Mouse (Mus musculus): Measurements from ENCODE around the gene Rhbg.

Rhbg gene

DNA sequence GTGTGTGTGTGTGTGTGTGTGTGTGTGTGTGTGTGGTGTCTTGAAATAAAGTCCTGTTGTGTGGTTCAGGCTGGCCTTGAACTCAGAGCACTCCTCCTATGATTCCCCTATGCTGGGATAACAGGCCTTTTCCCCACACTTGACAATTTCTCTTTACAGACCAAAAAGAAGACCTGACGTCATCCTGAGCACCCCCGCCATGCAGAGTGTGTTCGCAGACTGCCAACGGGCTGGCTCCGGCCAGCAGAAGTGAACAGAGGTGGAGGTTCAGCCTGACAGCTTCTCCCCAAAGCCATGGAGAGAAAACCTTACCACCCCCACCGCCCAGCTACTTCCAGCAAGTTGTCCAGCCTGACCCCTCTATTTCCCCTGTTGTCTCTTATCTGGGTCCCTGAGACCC lies 25.0 kb downstream of the Rhbg start:
- in situ Hi-C loops (cut with MboI, MseI), result no loop called here

DNA sequence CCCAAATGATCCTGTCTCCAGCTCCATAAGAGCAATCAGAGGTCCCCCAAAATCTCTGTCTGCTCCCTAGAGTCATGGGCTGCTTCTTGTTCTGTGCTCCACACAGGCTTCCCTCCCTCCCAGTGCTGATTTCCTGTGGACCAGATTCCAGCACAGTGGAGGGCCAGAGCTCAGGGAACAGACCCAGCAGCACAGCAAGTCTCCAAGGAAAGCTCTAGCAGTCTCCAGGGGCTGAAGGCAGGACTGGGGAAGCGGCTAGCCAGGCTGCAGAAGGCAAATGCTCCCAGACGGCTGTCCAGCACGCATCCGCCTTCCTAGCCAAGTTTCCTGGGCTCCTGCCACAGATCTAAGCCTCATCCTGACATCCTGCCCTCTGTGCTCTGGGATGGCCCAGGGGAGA lies 25.6 kb downstream of the Rhbg start:
- in situ Hi-C loops (cut with MboI, MseI), result no loop called here

DNA sequence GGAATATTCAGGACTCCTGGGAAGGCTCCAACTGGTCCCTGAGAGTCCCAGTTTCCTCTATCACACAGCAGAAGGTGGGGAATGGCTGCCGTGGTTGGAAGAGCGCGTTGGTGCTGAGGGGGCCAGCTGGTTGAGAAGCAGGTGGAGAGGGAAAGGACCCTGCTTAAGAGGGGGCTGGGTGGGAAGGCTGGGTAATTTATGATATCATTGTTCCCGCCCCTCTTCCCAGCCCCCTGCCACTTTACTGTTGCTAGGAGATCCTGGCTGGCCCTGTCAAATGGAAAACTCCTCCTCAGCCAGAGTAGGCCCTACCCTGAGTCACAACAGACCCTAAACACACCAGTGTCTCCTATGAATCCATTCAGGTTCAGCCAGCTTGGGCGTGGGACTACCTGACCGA lies 26.5 kb downstream of the Rhbg start:
- in situ Hi-C loops (cut with MboI, MseI), result no loop called here

DNA sequence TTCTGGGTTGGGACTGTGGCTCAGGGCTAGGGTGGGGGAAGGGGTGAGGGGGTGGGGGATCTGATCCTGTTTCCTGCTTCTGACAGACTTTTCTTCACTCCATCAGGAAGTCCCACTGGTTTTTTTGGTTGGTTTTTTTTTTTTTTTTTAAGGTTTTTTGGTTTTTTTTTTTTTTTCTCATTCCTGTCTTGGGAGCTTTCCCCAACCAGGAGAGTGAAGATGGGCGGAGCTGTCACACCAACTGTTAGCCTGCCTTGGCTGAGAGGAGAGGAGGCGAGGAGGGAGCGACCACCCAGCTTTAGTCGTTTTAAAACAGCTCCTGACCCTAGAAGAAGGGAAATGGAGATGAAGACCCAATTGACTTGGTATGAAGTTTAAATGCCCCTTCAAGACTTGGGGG lies 27.2 kb downstream of the Rhbg start:
- in situ Hi-C loops (cut with MboI, MseI), result no loop called here

DNA sequence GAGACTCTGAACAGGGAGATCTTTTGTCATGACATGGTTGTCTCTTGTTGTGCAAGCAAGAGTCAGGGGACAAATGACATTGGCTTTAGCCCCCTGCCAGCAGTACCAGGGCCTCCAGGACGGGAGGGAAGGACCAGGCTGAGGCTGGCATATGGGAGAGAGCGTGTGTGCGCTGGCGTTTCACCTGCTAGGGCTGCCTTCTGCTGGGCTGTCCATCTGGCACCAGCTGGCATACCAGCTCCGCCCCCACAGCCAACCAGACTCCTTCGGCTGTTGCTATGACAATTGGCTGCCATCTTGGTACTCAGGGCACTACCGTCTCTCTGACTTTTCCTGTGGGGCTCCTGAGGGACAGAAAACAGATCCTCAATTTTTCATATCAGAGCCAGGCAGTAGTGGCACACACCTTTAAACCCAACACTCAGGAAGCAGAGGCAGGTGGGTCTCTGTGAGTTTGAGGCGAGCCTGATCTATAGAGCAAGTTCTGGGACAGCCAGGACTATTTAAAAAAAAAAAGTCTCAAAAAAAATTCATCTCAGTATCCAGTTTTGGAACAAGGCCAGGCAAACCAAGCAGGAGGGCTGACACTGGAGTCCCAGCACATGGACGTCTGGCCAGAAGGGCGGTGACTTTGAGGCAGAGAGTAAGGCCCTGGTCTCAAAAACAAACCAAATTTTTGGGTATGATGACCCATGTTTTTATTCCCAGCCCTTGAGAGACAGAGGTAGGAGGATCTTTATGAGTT lies 28.2 kb downstream of the Rhbg start:
- in situ Hi-C loops (cut with MboI, MseI), result no loop called here

DNA sequence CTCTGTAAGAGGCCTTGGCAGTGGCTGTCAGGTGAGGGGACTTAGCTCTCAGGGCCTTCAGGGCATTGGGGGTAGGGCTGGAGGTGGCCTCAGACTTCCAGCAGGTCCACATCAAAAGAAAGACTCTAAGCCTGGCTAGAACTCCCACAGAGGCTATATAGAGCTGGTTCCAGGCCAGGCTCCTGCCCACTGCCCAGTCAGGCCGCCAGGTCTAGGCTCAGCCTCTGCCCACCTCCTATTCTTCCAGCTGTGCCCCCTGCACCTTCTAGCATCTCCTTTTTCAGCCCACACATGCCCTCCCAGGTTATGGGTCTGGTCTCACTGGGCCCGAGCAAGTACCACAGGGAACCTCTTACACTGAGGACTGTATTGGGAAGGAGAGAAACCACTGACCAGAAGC lies 29.6 kb downstream of the Rhbg start:
- in situ Hi-C loops (cut with MboI, MseI), result no loop called here

DNA sequence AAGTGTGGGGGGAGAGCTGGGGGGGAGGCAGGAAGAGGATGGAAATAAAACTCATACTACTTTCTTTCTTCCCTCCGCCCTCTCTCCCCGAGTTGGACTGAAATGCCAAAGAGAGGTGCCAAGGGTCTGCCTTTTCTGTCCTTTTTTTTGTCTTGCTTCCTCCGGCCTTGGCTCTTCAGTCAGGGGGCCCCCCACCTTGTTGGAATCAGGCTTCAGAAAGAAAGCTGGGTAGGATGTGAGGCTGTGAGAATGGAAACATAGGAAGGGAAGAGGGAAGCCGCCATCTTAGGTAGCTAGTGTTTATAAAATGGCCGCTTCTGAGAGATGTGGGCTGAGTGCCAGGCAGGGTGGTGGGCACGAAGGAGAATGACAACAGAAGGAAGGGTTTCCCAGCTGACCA lies 32.1 kb downstream of the Rhbg start:
- in situ Hi-C loops (cut with MboI, MseI), result no loop called here

DNA sequence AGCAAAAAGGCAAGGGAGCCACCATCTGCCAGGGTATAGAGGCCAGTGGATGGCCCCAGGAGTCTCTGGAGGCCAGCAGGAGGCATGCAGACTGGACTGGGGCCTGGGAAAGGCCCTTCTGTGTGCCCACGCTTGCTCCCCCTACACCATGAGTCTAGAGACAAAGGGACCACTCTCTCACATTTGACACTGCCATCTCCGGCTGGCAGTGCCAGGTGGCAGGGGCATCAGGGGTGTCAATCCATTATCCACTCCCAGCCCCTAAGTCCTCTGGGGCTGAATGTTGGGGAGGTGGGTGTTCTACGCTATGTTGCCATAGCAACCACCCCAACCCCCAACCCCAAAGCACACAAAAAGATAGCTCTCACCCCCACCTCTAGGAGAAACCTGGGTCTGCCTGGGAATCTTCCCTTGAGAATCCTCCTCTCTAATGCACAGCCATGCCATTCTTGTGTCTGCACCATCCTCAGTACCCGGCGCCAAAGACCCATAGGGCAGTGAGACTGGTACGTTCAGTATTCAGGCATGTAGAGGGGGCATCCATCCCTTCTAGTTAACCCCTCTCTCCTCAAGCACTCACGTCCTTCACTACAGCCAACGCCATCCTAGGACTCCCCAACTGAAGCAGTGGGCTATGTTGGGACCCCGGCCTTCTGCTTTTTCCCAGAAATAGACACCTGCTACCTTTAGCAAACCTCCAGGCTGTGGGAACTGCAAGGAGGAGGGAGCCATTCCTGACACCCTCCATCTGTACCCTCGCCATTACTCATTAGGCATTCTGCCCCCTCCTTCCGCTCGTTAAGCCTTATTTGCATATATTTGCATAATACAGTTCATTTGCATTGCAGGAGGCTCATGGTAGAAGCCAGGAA lies 32.8 kb downstream of the Rhbg start:
- in situ Hi-C loops (cut with MboI, MseI), result no loop called here

DNA sequence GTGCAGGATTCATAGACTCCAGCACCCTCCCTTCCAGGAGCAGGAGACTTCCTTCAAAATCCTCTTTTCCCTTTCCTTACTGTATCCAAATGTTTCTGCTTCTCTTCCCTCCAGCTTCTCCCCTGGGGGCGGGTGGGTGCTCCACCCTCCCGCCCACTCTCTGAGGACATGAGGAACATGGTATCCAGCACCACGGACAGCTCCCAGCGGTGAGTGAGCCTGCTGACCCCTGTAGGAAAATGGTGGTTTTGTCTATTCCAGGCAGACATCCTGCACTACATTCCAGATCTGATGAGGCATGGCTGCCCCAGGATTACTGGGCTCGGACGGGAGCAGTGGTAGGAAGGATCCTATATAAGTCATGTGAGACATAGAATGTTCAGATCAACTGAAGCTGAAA lies 33.7 kb downstream of the Rhbg start:
- in situ Hi-C loops (cut with MboI, MseI), result no loop called here

DNA sequence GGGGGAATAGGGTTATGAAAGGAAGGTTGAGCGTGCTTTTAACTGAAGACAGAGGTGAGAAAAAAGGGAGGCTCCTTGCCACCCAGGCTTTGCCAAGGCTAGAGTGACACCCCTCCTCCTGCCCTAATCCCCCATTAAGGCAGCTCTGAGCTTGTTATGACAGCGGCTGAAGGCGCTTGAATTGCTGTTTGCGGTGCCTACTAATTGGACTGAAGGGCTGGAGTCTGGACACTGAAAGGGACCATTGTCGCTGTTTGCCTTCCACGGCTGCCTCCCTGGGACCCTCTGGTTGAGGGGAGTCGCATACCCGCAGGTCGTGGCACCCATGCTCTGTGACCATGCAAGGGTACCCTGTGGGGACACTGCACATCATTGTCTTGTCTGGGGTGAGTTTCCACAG lies 34.6 kb downstream of the Rhbg start:
- in situ Hi-C loops (cut with MboI, MseI), result no loop called here

DNA sequence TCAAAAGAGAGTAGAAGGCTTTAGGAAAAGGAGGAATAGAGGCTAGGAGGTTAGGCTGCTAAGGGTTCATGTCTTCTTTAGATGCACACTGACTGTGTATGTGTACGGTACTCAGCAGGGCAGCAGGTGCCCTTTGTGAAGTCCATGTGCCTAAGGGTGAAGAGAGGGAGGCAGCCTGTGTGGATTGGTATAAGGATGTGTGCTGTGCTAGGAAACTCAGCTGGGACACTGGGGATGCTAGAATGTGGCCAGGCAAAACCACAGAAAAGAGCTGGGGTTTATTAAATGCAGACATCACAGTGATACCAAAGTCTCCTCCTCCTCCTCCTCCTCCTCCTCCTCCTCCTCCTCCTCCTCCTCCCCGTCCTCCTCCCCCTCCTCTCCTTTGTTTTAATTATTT lies 36.8 kb downstream of the Rhbg start:
- in situ Hi-C loops (cut with MboI, MseI), result no loop called here

DNA sequence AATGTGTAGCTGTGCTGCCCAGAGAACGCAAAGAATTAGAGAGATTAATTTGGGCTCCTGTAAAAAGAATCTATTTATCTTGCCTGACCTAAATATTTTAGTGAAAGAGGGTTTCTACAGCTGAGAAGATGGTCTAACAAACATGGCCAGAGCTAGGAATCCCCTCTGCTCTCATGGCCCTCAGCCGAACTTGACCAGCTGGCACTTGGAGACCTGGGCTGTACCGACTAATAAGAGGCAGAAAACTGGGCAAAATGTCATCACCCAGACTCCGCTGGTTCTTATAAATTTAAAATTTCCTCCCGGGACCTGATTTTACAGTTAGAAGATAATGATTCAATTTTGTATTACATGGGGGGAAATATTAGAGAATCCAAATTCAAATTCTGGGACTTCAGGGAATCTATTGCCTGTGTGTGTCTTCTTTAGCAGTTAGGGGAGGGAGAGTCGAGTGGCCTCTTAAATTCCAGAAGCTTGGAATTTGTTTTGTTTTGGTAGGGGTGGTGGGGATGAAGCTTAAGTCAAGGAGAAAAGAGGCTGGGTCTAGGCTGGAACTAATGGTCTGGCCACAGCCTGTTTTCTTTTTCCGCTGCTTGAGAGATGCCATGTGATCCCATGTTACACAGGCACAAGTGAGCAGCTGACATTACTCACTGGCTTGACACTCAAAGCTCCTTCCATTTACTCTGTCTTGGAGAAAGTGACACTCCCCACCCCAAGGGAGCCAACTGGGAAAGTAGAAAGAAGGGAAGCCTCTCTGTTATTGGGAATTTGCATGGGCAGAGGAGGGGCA lies 37.8 kb downstream of the Rhbg start:
- in situ Hi-C loops (cut with MboI, MseI), result no loop called here

DNA sequence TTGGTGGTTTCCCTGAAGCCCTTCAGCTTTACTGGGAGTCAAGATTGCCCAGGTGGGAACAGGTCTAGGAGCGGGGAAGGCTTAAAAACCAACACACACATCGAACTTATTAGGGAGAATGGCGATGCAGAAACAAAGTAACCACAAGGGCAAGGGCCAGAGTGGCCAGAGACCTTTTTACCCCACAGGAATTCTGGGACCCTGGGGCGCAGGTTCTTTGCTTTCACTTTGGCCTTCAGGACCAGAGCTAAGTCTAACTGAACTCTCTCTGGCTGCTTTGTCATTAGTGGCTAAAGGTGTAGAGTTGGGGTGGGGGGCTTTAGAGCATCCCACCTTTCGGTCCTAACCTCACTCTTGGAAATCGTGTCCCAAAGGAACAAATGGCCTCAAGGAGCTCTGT lies 38.4 kb downstream of the Rhbg start:
- in situ Hi-C loops (cut with MboI, MseI), result no loop called here

DNA sequence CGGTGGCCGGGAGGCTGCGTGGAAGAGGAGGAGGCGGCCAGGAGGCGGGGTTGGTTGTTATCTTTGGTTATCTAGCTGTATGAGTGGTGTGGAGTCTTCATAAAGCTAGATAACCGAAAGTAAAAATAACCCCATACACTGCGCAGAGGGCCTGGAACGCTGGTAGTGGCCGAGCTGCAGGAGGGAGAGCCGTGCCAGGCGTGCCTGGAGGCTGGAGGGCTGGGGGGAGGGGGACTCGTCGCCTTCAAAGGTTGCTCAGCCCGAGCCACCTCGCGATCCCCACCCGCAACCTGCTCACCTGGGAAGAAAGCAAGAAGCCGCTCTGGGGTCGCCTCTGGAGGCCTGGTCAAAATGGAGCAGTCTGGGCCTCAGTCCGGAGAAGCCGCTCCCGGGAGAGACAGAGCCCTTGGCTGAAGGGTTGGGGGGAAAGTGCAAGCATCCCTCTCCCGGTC lies 38.9 kb downstream of the Rhbg start:
- in situ Hi-C loops (cut with MboI, MseI), result no loop called here

DNA sequence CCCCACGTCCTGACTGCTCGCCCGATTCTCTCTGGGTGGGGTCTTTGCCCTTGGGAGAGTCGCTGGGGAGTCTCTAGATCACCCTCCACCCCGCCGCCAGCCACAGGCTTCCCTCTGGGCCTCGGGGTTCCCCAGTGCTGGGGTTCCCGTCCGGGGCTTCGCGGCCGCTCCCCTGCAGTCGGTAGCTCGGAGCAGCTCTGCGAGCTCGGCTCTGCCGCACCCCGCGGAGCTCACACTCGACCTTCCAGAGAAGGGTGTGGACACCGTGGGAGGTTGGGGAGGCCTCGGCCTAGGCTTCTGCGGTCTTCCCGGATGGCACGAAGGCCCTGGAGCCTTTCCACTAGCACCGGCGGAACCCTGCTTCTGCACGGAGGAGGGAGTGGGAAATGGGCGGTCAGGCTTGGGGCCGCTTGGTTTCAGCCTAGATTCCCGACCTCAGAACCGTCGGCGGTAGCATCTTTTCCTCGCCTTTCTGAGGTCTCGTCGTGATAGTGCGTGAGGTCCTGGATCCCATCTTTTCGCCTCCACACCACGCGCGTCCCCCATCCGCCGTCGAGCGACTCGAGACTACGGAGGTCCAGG lies 39.4 kb downstream of the Rhbg start:
- in situ Hi-C loops (cut with MboI, MseI), result no loop called here

DNA sequence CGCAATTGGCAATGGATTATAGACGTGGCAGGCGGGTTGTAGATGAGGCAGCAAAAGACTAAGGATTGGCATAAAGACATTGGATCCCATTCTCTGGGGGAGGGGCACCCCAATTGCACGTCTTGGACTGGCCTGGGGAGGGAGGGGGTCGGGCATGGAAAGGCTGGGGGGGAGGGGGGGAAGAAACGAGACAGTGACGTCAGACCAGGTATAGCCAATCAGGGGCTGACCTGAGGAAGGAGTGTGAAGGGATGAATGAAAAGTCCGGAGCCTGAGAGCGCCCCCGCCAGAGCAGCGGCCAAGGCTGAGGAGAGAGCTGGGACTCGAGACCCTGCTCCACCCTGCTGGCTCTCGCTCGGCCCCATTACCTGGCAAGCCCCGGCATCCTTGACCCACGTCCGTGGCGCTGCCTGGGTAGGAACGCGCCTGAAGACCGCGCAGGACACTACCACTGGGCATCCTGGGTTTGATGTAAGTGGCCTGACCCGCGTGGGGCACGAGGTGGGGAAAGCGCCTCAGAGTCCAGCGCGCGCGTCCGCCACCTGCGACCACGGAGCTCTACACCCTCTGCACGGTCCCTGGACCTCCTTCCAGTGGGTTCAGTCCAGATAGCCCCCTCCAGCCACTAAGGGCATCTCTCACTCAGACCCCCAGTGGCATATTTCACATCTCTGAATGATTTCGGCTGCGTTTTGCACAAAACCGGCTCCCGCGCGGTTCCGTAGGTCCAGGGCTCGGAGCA lies 40.1 kb downstream of the Rhbg start:
- in situ Hi-C loops (cut with MboI, MseI), result no loop called here

DNA sequence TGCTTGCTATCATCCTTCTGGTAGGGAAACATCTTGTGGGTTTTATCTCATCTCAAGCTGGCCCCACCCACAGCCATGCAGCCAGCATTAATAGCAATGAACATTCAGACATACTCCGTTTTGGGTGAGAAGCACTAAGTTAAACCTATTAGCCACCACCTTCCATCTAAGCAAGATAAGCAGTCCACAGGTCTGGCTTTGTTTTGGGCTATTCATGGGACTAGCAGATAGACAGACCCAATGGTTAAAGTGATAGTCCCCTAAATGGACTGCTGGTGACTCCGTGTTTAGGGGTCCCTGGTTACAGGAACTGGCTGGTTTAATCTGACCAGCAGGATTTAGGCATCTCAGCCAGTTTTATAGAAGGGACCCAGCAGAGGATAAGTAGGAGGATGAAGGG lies 41.5 kb downstream of the Rhbg start:
- in situ Hi-C loops (cut with MboI, MseI), result no loop called here

DNA sequence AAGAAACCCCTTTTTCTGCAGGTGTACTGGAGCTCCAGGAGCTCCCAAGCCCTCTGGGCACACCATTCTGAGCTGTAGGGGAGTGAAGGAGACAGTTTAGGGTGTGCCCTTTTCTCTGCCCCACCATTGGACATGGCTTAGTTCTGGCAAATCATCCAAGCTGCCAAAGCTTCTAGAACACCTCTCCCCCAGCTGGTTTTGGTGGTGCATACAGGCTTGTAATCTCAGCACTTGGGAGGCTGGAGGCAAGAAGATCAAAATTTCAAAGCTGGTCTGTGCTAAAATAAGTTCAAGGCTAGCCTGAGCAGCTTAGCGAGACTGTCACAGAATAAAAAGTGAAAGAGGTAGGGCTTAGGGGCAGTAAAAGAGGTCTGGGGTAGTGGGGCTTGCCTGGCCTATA lies 42.2 kb downstream of the Rhbg start:
- in situ Hi-C loops (cut with MboI, MseI), result no loop called here

DNA sequence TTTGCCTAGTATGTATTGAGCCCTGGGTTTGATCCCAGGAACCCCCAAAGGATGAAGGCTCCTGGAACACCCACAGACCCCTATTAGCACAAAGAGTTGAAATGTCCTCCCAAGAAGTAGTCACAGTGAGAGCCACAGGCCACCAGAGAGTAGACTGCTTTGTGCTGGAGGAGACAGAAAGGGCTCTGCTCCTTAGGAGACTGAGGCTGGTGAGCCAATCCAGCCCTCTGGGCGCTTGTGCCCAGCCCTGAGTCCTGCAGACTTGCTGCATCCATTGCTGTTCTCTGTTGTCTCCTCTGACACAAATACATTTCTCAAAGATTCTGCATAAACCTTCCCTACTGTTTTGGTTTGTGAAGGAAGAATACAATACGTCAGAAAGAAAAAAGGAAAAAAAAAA lies 43.6 kb downstream of the Rhbg start:
- in situ Hi-C loops (cut with MboI, MseI), result no loop called here

DNA sequence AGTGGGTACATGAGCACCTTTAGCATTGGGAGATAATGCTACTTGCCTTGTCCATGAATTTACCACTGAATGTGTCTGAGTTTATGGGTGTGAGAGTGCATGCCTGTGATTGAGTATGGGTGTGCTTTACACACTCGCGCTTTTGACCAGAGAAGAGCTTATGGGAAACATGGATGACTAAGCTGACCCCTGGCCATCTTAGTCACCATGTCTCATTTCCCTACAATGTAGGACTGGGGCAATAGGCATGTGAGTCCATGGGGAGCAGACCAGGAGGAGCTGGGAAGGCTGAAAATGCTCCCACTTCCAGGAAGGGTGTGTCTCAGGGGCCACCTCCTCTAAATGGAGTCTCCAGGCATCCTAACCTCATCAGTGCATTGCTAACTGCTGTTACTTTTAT lies 44.4 kb downstream of the Rhbg start:
- in situ Hi-C loops (cut with MboI, MseI), result no loop called here

DNA sequence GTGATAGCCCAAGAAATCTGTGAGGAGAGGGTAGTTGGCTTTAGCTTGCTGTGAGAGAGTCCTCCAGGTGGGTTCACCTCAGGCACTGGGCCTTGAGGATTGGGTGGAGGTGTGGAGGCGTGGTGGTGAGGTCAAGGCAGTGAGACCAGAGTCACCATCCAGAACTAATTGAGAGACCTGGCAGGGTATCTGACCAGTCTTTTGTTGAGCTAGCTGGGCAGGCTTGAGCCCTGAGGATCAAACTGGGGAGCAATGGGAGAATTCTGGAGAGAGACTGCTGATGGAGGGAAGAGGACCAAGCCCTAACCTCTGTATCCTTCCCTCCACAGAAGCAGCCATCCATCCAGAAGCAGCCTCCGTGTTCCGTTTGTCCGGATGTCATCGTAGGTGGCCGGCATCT lies 45.2 kb downstream of the Rhbg start:
- in situ Hi-C loops (cut with MboI, MseI), result no loop called here
